Mouse (Mus musculus): ENCODE data around the gene Nudt15.

Nudt15 gene

GRCm38 (mm10) chr14:73508630-73509395, 39.2 kb downstream of the Nudt15 start:
- no peak for DNase-seq (ENCODE audit: low read depth, low spot score)

GRCm38 (mm10) chr14:73507702-73508376, 40.2 kb downstream of the Nudt15 start:
- no peak for DNase-seq (ENCODE audit: low read depth, low spot score)

GRCm38 (mm10) chr14:73507200-73507599, 40.8 kb downstream of the Nudt15 start:
- no peak for DNase-seq (ENCODE audit: low read depth, low spot score)

- no peak for DNase-seq (ENCODE audit: low read depth, low spot score)
Measured at GRCm38 (mm10) chr14:73506283-73506682, 41.8 kb downstream of the Nudt15 start.

GRCm38 (mm10) chr14:73503237-73503933, 44.7 kb downstream of the Nudt15 start:
- DNase-seq (ENCODE audit: low read depth, low spot score), result no peak

- peak; percentile 14 for DNase-seq (ENCODE audit: low read depth, low spot score)
Measured at GRCm38 (mm10) chr14:73502591-73503184, 45.4 kb downstream of the Nudt15 start.

GRCm38 (mm10) chr14:73501721-73502120, 46.3 kb downstream of the Nudt15 start:
- no peak for DNase-seq (ENCODE audit: low read depth, low spot score)

GRCm38 (mm10) chr14:73501283-73501682, 46.8 kb downstream of the Nudt15 start:
- DNase-seq (ENCODE audit: low read depth, low spot score), result no peak

GRCm38 (mm10) chr14:73495753-73496152, 52.3 kb downstream of the Nudt15 start:
- no peak for DNase-seq (ENCODE audit: low read depth, low spot score)

- DNase-seq (ENCODE audit: low read depth, low spot score), result no peak
Measured at GRCm38 (mm10) chr14:73494122-73494521, 53.9 kb downstream of the Nudt15 start.

- no peak for DNase-seq (ENCODE audit: low read depth, low spot score)
Measured at GRCm38 (mm10) chr14:73493356-73493755, 54.7 kb downstream of the Nudt15 start.

- no peak for DNase-seq (ENCODE audit: low read depth, low spot score)
Measured at GRCm38 (mm10) chr14:73486641-73487040, 61.4 kb downstream of the Nudt15 start.

GRCm38 (mm10) chr14:73484366-73485110, 63.5 kb downstream of the Nudt15 start:
- DNase-seq (ENCODE audit: low read depth, low spot score), result no peak

- DNase-seq (ENCODE audit: low read depth, low spot score), result no peak
Measured at GRCm38 (mm10) chr14:73483516-73484229, 64.4 kb downstream of the Nudt15 start.

- no peak for DNase-seq (ENCODE audit: low read depth, low spot score)
Measured at GRCm38 (mm10) chr14:73479771-73480170, 68.3 kb downstream of the Nudt15 start.

GRCm38 (mm10) chr14:73478321-73478720, 69.7 kb downstream of the Nudt15 start:
- DNase-seq (ENCODE audit: low read depth, low spot score), result no peak

- DNase-seq (ENCODE audit: low read depth, low spot score), result no peak
Measured at GRCm38 (mm10) chr14:73477077-73477476, 71.0 kb downstream of the Nudt15 start.

- DNase-seq (ENCODE audit: low read depth, low spot score), result no peak
Measured at GRCm38 (mm10) chr14:73476361-73476934, 71.6 kb downstream of the Nudt15 start.

GRCm38 (mm10) chr14:73475506-73475905, 72.5 kb downstream of the Nudt15 start:
- DNase-seq (ENCODE audit: low read depth, low spot score), result no peak

GRCm38 (mm10) chr14:73474636-73475093, 73.4 kb downstream of the Nudt15 start:
- no peak for DNase-seq (ENCODE audit: low read depth, low spot score)
